Mouse (Mus musculus): ENCODE results near the gene AF067061. TPM values are rescaled to one million over a fixed set of nuclear protein-coding genes. Genes with fewer than 3 reads are reported as not detected.

AF067061 gene
- total RNA-seq, 2 experiments from 2014 or later: not detected

Other genes starting within 250 kb of the AF067061 start
- not detected for gene Gm36079, start 236.1 kb upstream of the AF067061 start, total RNA-seq (2021)
- gene Gm21188, start 210.9 kb upstream of the AF067061 start, total RNA-seq (2021): under 1 TPM; 0.12 to 0.24 TPM
- gene Gm20767, start 122.9 kb upstream of the AF067061 start, total RNA-seq (2021): not detected
- not detected for gene Gm21818, start 90.7 kb upstream of the AF067061 start, total RNA-seq (2021)
- not detected for gene Gm21762, start 47.2 kb upstream of the AF067061 start, total RNA-seq (2021)
- not detected for gene Gm21731, start 24.0 kb upstream of the AF067061 start, total RNA-seq (2021)
- not detected for gene BC147527, start 37.3 kb downstream of the AF067061 start, total RNA-seq (2021)
- gene Tcstv3, start 53.8 kb downstream of the AF067061 start, total RNA-seq (2021): not detected